Comparison of ENCODE assay signal across 22 mouse cellular contexts in the genomic region with DNA sequence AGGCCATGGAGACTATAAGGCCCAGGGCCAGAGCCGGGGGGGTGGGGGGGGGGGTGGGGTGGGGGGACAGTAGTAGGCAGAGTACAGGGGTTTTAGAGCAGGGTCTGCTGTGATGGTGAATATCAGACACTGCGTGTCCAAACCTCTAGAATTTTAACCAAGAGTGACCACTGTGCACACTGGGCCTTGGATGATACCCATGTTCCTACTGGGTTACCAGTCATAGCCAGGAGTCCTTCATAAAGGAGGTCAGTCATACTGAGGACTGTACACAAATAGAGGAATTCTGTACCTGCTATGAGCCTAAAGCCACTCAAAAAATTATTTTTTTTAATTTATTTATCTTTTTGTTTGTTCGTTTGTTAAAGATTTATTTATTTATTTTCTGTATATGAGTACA.
"Had no signal": no experiment of that assay in that cellular context is flagged by ENCODE, and none has a peak within 500 bp of the region (broad histone marks: within the 10 kb centered on the region; RNA-seq: fewer than 3 reads in every experiment).

No protein-coding gene starts in this region.

- DNase-seq: heart, postnatal 10 days; heart, postnatal 14 days; heart, postnatal 36 days; heart, postnatal 4 days; kidney, adult 11 months; kidney, adult 18-20 months; kidney, adult 2 months; kidney, adult 8-10 months; kidney, adult 9 months; kidney, postnatal 10 days; kidney, postnatal 14 days; kidney, postnatal 25 days; kidney, postnatal 36 days; kidney, postnatal 4 days; layer of hippocampus, adult 9-11 months; layer of hippocampus, postnatal 36 days had no signal

- ATAC-seq: hindbrain, embryonic 16.5 days; hindbrain, postnatal 0 days; inflammation-experienced regulatory T-cells, adult 6 months; intestine, embryonic 15.5 days; intestine, embryonic 16.5 days; intestine, postnatal 0 days had no signal
